Mouse (Mus musculus): ENCODE data around the gene Nek6. TPM values are rescaled to one million over a fixed set of nuclear protein-coding genes. Genes with fewer than 3 reads are reported as not detected.

The Nek6 gene
- polyA plus RNA-seq (2014; fragmentation: Illumina TruSeq; extraction: RNeasy Lipid Tissue Mini Kit (QIAGEN cat#74804); ENCODE audit: insufficient read depth, low read depth, low replicate concordance): 15.4 TPM

GRCm38 (mm10) chr2:38511487-38512307, at the start of gene Nek6:
TSS of gene Nek6 (plus strand) at chr2:38511643.

GRCm38 (mm10) chr2:38643625-38644427, 132.4 kb downstream of the Nek6 start, which contains the start of gene Psmb7:
TSS of gene Psmb7 (minus strand) at chr2:38644087.

Other genes with a start within 250 kb of the Nek6 start
- gene Dennd1a, start 224.3 kb upstream of the Nek6 start, polyA plus RNA-seq (2014; fragmentation: Illumina TruSeq; extraction: RNeasy Lipid Tissue Mini Kit (QIAGEN cat#74804); ENCODE audit: insufficient read depth, low read depth, low replicate concordance): 5.6 TPM
- not detected for gene Lhx2, start 172.4 kb upstream of the Nek6 start, polyA plus RNA-seq (2014; fragmentation: Illumina TruSeq; extraction: RNeasy Lipid Tissue Mini Kit (QIAGEN cat#74804); ENCODE audit: insufficient read depth, low read depth, low replicate concordance)
- gene Psmb7, start 132.4 kb downstream of the Nek6 start, polyA plus RNA-seq (2014; fragmentation: Illumina TruSeq; extraction: RNeasy Lipid Tissue Mini Kit (QIAGEN cat#74804); ENCODE audit: insufficient read depth, low read depth, low replicate concordance): 148 TPM
- gene Nr5a1, start 202.9 kb downstream of the Nek6 start, polyA plus RNA-seq (2014; fragmentation: Illumina TruSeq; extraction: RNeasy Lipid Tissue Mini Kit (QIAGEN cat#74804); ENCODE audit: insufficient read depth, low read depth, low replicate concordance): not detected

Measured in lung, adult 10 weeks (tissue).